Mouse (Mus musculus): ENCODE data around the gene Znrf3. TPM values are rescaled to one million over a fixed set of nuclear protein-coding genes. Genes with fewer than 3 reads are reported as not detected.

Znrf3 gene
- polyA plus RNA-seq, 1 experiment, result not detected

GRCm38 (mm10) chr11:5343748-5344147, 100.9 kb downstream of the Znrf3 start:
- Histone ChIP-seq H3K4me3 (ENCODE audit: insufficient read depth, low read depth, low read length) (no peak overlapping the region), H3K4me1 (ENCODE audit: control insufficient read depth, insufficient read depth, low read length) (peaks cover 2% of the 10 kb centered on the region; the same call in 1 of the 2 replicates), H3K27ac (ENCODE audit: insufficient read depth, low read depth, low read length) (no peak overlapping the region)
- no peak for TF ChIP-seq CTCF (IDR thresholded peaks at IDR 0.05; ENCODE audit: insufficient read depth, low read depth, low read length)
- TF ChIP-seq POLR2A (IDR thresholded peaks at IDR 0.05; ENCODE audit: insufficient read depth, low read depth, low read length), result no peak
- WGBS, result 90% methylated on average over 4 of the region's 4 CpGs

DNA sequence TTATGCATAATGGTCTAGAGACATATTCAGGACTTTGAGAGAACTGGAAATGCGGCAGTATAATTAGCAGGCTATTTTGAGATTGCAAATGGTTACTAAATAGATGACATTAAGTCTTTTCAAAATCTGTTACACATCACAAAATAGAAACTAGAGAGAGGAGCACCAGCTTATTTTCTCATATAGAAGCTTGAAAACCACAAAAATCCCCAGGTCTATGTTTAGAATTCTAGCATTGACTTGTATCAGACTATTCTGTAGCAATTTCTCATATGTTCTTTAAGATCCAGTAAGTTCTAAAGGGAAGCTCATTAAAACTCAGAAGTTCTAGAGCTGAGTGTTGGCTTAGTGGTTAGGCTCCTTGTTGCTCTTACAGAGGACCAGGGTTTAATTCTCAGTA, 104.9 kb downstream of the Znrf3 start:
- Histone ChIP-seq H3K4me1 (ENCODE audit: control insufficient read depth, insufficient read depth, low read length) (no peaks in the 10 kb centered on the region), H3K4me3 (ENCODE audit: insufficient read depth, low read depth, low read length) (no peak overlapping the region), H3K27ac (ENCODE audit: insufficient read depth, low read depth, low read length) (no peak overlapping the region)
- no peak for TF ChIP-seq POLR2A (IDR thresholded peaks at IDR 0.05; ENCODE audit: insufficient read depth, low read depth, low read length)
- TF ChIP-seq CTCF (IDR thresholded peaks at IDR 0.05; ENCODE audit: insufficient read depth, low read depth, low read length), result no peak
- 48% methylated on average over 1 of the region's 1 CpGs for WGBS

DNA sequence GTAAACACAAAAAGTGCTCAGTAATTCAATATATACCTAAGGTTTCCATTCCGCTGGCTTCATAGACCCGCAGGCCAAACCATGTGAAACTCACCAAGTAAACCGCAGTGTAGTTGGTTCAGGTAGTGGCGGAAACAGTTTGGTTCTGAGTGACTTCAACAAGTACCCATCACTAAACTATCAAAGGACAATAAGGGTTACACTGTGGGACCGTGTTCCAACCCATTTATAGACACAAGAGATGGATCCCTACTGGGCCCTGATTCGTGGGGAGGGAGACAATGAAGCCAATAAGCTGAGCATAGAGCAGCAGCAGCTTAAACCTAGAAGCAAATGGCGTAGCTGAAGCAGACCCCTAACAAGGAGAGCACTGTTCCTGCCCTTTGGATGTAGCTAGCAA, 107.8 kb downstream of the Znrf3 start:
- Histone ChIP-seq H3K4me3 (ENCODE audit: insufficient read depth, low read depth, low read length) (no peak overlapping the region), H3K4me1 (ENCODE audit: control insufficient read depth, insufficient read depth, low read length) (no peaks in the 10 kb centered on the region), H3K27ac (ENCODE audit: insufficient read depth, low read depth, low read length) (no peak overlapping the region)
- TF ChIP-seq CTCF (IDR thresholded peaks at IDR 0.05; ENCODE audit: insufficient read depth, low read depth, low read length) (no peak), POLR2A (IDR thresholded peaks at IDR 0.05; ENCODE audit: insufficient read depth, low read depth, low read length) (no peak)
- WGBS, result 86% methylated on average over 7 of the region's 7 CpGs

DNA sequence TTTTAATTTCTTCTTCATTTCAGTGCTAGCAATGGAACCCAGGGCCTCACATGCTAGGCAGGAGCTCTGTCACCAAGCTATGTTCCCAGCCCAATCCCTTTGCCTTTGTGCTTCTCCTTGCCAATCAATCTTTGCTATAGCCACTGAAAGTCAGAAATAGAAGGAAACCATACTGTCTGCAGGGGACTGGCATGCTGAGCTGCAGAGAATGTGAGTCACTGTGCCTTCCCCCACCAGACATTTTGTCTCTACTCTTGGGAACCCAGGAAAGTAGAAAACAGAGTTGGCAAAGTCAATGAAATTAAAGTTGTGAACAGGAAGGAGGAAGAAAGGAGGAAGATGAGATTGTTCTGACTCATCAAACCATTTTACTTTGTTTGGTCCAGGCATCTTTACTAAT, 108.4 kb downstream of the Znrf3 start:
- TF ChIP-seq CTCF (IDR thresholded peaks at IDR 0.05; ENCODE audit: insufficient read depth, low read depth, low read length) (no peak), POLR2A (IDR thresholded peaks at IDR 0.05; ENCODE audit: insufficient read depth, low read depth, low read length) (no peak)
- H3K27ac ChIP-seq (ENCODE audit: insufficient read depth, low read depth, low read length), result no peak overlapping the region
- no peak overlapping the region for H3K4me3 ChIP-seq (ENCODE audit: insufficient read depth, low read depth, low read length)

DNA sequence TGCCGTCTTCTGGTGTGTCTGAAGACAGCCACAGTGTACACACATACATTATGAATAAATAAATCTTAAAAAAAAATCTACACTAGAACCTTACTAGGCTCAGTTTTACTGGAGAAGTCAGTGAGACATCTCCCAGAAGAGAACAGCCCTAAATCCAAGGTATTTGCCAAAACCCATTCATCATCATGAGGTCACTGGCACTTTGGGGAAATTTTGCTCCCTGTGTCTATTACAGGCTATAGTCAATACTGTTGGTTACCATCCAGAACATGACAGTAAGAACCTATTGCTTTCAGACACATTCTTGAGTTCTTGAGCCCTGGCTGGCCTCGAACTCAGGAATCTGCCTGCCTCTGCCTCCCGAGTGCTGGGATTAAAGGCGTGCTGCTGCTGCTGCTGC, 113.8 kb downstream of the Znrf3 start:
- Histone ChIP-seq H3K27ac (ENCODE audit: insufficient read depth, low read depth, low read length) (no peak overlapping the region), H3K4me3 (ENCODE audit: insufficient read depth, low read depth, low read length) (no peak overlapping the region), H3K4me1 (ENCODE audit: control insufficient read depth, insufficient read depth, low read length) (no peaks in the 10 kb centered on the region)
- no peak for TF ChIP-seq CTCF (IDR thresholded peaks at IDR 0.05; ENCODE audit: insufficient read depth, low read depth, low read length)
- TF ChIP-seq POLR2A (IDR thresholded peaks at IDR 0.05; ENCODE audit: insufficient read depth, low read depth, low read length), result no peak
- WGBS, result 100% methylated on average over 4 of the region's 4 CpGs

More for the DNA sequence above, 108.4 kb downstream of the Znrf3 start:
- H3K4me1 ChIP-seq (ENCODE audit: control insufficient read depth, insufficient read depth, low read length), result no peaks in the 10 kb centered on the region

DNA sequence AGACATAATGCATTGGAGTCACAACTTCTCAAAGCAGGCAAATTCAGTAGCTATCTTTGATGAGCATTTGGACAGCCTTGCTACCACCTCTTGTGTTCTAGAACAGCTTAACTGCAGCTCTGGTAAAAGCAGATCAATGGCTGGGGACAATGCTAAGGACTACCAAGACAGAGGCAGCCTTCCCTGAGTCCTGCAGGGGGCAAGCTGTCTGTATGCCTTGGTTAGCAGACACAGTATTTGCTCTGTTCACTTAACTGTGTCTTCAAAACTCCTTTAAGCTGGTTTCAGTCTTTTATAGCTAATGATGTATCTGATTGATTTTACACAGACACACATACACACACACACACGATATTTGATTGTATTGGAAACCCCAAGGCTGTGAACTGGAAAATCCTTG, 117.0 kb downstream of the Znrf3 start:
- no peaks in the 10 kb centered on the region for H3K4me1 ChIP-seq (ENCODE audit: control insufficient read depth, insufficient read depth, low read length)
- WGBS, result 40% methylated on average over 1 of the region's 1 CpGs

GRCm38 (mm10) chr11:5326252-5326651, 118.4 kb downstream of the Znrf3 start:
- no peaks in the 10 kb centered on the region for H3K4me1 ChIP-seq (ENCODE audit: control insufficient read depth, insufficient read depth, low read length)
- no peak overlapping the region for H3K4me3 ChIP-seq (ENCODE audit: insufficient read depth, low read depth, low read length)
- H3K27ac ChIP-seq (ENCODE audit: insufficient read depth, low read depth, low read length), result no peak overlapping the region
- TF ChIP-seq CTCF (IDR thresholded peaks at IDR 0.05; ENCODE audit: insufficient read depth, low read depth, low read length), result no peak
- no peak for TF ChIP-seq POLR2A (IDR thresholded peaks at IDR 0.05; ENCODE audit: insufficient read depth, low read depth, low read length)
- 70% methylated on average over 3 of the region's 3 CpGs for WGBS

More for the DNA sequence above, 117.0 kb downstream of the Znrf3 start:
- Histone ChIP-seq H3K4me3 (ENCODE audit: insufficient read depth, low read depth, low read length) (no peak overlapping the region), H3K27ac (ENCODE audit: insufficient read depth, low read depth, low read length) (no peak overlapping the region)
- TF ChIP-seq POLR2A (IDR thresholded peaks at IDR 0.05; ENCODE audit: insufficient read depth, low read depth, low read length) (no peak), CTCF (IDR thresholded peaks at IDR 0.05; ENCODE audit: insufficient read depth, low read depth, low read length) (no peak)

DNA sequence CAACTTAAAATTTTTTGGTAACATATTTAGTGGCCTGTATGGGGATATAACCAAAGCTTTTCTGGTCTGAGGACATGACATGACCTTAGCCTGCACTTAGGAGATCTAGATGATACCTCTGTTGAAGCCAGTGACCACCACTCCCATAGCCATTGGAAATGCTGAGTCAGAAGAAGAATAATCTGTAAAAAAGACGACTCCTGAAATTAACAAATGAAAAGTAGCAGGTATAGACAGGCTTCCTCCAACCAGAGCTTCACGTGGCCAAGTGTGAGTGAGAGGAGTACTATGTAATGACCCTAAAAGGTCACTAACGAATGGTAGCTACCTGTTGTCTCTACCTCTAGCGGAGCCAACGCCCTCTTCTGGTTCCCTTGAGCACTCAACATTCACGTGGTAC, 119.4 kb downstream of the Znrf3 start:
- Histone ChIP-seq H3K4me3 (ENCODE audit: insufficient read depth, low read depth, low read length) (no peak overlapping the region), H3K27ac (ENCODE audit: insufficient read depth, low read depth, low read length) (no peak overlapping the region), H3K4me1 (ENCODE audit: control insufficient read depth, insufficient read depth, low read length) (no peaks in the 10 kb centered on the region)
- 95% methylated on average over 6 of the region's 6 CpGs for WGBS
- TF ChIP-seq CTCF (IDR thresholded peaks at IDR 0.05; ENCODE audit: insufficient read depth, low read depth, low read length) (no peak), POLR2A (IDR thresholded peaks at IDR 0.05; ENCODE audit: insufficient read depth, low read depth, low read length) (no peak)

GRCm38 (mm10) chr11:5324296-5324695, 120.4 kb downstream of the Znrf3 start:
- 67% methylated on average over 2 of the region's 2 CpGs for WGBS
- TF ChIP-seq CTCF (IDR thresholded peaks at IDR 0.05; ENCODE audit: insufficient read depth, low read depth, low read length), result no peak
- no peak for TF ChIP-seq POLR2A (IDR thresholded peaks at IDR 0.05; ENCODE audit: insufficient read depth, low read depth, low read length)
- Histone ChIP-seq H3K27ac (ENCODE audit: insufficient read depth, low read depth, low read length) (no peak overlapping the region), H3K4me1 (ENCODE audit: control insufficient read depth, insufficient read depth, low read length) (no peaks in the 10 kb centered on the region), H3K4me3 (ENCODE audit: insufficient read depth, low read depth, low read length) (no peak overlapping the region)

- Histone ChIP-seq H3K4me3 (ENCODE audit: insufficient read depth, low read depth, low read length) (no peak overlapping the region), H3K4me1 (ENCODE audit: control insufficient read depth, insufficient read depth, low read length) (peaks cover 11% of the 10 kb centered on the region), H3K27ac (ENCODE audit: insufficient read depth, low read depth, low read length) (no peak overlapping the region)
- WGBS, result 84% methylated on average over 1 of the region's 1 CpGs
- no peak for TF ChIP-seq POLR2A (IDR thresholded peaks at IDR 0.05; ENCODE audit: insufficient read depth, low read depth, low read length)
- no peak for TF ChIP-seq CTCF (IDR thresholded peaks at IDR 0.05; ENCODE audit: insufficient read depth, low read depth, low read length)
Observed at GRCm38 (mm10) chr11:5321687-5322086, 123.0 kb downstream of the Znrf3 start.
